Mouse (Mus musculus): ENCODE results near the gene Gpc6. TPM values are rescaled to one million over a fixed set of nuclear protein-coding genes. Genes with fewer than 3 reads are reported as not detected.

Gpc6 gene
- total RNA-seq, 2 experiments from 2014 or later: 1.7 to 4.1 TPM

DNA sequence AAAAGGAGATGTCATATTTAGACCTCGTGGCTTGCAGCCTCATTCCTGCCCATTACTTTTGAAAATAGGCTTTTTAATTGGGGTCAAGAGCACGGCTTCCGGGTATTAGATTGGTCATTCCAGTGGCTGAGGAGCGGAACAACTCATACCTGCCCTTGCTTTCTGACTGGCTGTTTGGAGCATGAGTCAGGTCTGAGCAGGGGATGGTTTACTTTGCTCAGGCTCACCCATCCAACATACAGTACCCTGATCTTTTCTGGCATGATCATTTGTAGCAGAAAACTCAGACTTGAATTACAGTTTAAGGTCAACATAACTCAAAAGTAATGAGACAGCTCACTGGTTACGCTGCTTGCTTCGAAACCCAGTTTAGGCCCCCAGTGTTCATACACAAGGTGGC, 1068.7 kb downstream of the Gpc6 start:
- no peak for TF ChIP-seq CTCF (IDR thresholded peaks at IDR 0.05)
- DNase-seq: no peak
- intact Hi-C loops (cut with DNase I): no loop called here
- H3K27ac ChIP-seq: no peak overlapping the region
- H3K4me3 ChIP-seq: no peak overlapping the region

DNA sequence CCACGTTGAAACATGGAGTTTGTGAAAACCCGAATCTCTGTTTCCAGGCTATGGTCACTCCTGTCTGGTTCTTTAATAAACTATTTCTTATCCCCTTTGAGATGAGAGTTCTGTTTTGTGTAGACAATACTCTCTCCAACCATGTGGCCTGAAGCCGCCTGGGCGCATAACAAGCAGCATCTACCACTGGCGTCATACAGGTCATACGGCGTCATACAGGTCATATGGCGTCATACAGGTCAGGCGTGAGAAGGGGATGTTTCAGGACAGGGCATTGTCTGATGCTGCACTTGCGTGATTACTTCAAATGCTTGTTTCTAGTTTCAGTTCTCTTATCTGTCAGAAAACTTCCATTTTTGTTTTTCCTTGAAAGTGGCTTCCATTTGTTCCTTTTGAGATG, 1079.3 kb downstream of the Gpc6 start:
- H3K27ac ChIP-seq: no peak overlapping the region
- intact Hi-C loops (cut with DNase I): no loop called here
- TF ChIP-seq CTCF (IDR thresholded peaks at IDR 0.05): no peak
- H3K4me3 ChIP-seq: no peak overlapping the region
- DNase-seq: no peak

DNA sequence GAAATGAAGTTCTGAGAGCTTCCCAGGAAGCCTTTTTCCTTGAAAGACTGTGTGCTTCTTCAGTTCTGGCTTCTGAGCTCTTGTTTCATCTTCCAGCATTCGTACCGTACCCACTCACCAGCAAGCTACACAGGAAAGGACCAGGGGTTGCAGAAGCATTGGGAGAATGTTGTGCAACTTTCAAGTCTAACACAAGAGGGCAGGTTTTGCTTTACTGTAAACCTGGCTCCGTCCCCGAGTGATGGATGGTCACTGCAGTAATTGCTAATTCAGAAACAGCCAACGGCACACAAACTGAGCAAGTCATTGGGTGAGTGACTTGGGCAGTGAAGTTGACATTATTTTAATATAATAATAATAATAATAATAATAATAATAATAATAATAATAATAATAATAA, 1080.6 kb downstream of the Gpc6 start:
- Histone ChIP-seq H3K27ac (no peak overlapping the region), H3K4me3 (no peak overlapping the region)
- peak; percentile 23 for DNase-seq
- peak; percentile 67 for TF ChIP-seq CTCF (IDR thresholded peaks at IDR 0.05)
- intact Hi-C loops (cut with DNase I): loop anchor here (1.0 kb wide), 1 partner anchor 147 kb away; no protein-coding TSS in a partner anchor

DNA sequence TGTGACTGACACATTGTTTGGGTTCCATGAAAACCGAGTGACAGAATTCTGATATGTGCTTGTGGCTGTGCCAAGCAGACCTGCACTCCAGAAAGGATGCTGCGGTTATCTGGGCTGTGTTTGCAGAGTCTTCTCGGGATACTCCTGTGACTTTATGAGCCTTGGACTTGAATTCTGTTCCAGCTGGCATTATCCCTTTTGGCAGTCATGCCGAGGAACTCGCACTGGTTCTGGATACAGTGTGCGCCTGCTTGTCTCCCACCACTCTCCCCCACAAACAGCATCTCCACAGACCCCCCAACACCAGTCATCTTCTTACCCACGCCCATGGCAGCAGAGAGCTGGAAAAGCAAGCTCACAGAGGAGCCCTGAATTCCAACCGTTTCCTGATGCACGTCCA, 1084.4 kb downstream of the Gpc6 start:
- intact Hi-C loops (cut with DNase I): no loop called here
- TF ChIP-seq CTCF (IDR thresholded peaks at IDR 0.05): no peak
- H3K27ac ChIP-seq: no peak overlapping the region
- DNase-seq: no peak
- H3K4me3 ChIP-seq: no peak overlapping the region

DNA sequence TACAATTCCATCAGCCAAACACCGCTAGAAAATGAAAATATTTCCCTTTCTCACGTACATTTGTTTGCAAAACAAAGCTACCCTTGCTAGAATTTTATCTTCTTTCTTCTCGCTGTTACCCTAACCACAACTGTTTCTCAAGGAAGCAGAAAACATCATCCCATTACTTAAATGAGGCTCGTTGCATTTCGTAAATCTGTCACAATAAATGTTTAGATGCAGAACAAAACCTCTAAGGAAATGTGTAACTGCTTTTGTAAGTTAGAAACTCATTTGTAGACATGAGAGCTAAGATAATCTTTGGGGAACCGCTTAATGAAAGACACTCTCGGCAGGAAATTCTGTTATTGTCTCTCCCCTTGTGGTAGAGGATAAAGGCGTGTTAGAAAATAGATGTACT, 1088.1 kb downstream of the Gpc6 start:
- intact Hi-C loops (cut with DNase I): no loop called here
- no peak for TF ChIP-seq CTCF (IDR thresholded peaks at IDR 0.05)
- DNase-seq: no peak
- Histone ChIP-seq H3K4me3 (no peak overlapping the region), H3K27ac (no peak overlapping the region)

DNA sequence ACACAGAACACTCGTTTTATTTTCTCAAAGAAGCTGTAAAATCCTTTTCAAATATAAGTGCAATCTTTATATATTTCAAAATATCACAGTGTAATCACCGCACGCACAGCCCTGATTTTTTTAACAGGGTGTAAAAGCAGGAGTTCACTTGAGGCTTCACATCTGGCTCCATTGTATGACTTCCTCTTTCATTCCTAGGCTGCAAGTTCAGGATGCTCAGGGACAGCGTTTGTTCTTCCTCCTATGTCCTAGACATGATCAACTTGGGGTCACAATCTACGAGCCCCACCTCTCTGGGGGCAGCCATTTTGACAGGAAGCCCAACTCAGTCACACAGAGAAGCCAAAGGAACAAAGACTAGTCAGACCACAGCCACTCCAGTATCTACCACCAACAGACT, 1094.2 kb downstream of the Gpc6 start:
- no peak for TF ChIP-seq CTCF (IDR thresholded peaks at IDR 0.05)
- Histone ChIP-seq H3K4me3 (no peak overlapping the region), H3K27ac (no peak overlapping the region)
- intact Hi-C loops (cut with DNase I): no loop called here
- no peak for DNase-seq

DNA sequence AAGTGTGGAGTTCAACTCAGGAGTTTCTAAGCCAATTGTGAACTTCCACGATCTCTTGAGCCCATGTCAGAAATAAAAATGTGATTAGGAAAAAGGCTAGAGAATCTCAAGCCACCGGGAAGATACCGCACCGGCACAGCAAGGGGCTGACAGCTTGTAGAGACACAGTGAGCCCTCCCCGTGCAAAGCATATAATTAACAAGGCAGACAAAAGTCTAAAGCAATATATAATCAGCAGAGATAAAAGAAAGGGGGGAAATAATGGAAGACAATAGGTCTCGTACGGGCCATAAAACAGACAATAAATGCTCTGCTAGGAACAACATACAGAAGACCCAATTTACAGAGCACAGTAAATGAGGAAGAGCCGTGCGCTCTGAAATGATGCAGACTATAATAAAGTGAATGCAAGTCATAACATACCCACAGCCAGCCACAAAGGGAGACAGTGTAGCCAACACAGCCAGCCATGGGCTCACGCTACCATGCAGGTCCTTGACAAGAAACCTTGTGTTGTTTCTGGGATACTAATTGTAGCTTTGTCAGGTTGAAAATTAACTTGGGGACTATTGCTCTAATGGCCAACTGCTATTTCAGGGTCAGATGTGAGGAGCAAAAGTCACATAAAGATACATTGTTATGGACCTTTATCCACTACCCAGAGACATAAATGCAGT, 1096.9 kb downstream of the Gpc6 start:
- Histone ChIP-seq H3K4me3 (no peak overlapping the region), H3K27ac (no peak overlapping the region)
- intact Hi-C loops (cut with DNase I): no loop called here
- no peak for TF ChIP-seq CTCF (IDR thresholded peaks at IDR 0.05)
- no peak for DNase-seq

Small RNA genes within 50 kb of the gene (microRNA-seq; reads per million reads assigned to microRNA genes)
- not detected for gene Mir6239
